Mouse (Mus musculus) bone marrow, adult 2 months (tissue): ENCODE measurements around the gene Gm45837.

Source experiments
- CTCF ChIP-seq: fragments of 200-500 bp; IDR thresholded peaks from 2 replicates; pipeline ENCODE4 v1.5.1; 2011; ENCODE audit warnings: low read length, control low read depth; ENCODE audit not compliant: control insufficient read depth, insufficient read depth
- POLR2A ChIP-seq: fragments of 200-500 bp; IDR thresholded peaks from 2 replicates; pipeline ENCODE4 v1.6.1; 2011; ENCODE audit warnings: low read depth, mild to moderate bottlenecking, control low read depth, low read length, borderline replicate concordance; ENCODE audit not compliant: control insufficient read depth

DNA sequence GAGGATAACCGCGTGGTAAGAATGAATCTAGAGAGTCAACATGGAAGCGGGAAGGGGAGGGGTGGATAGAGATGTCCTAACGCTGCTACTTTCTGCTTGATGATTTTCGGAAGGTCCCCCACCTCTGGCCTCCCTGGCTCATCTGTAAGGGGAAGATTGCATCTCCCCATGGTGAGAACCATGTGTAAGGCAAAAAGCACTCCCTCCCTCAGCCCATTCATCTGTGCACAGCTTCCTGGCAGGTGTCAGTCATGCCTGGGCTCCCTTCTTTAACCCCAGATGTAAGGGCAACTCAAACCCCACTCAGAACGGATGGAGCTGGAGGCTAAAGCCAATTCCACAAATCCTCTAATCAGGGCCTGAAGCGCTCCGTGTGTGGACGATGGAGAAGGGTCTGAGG, 89.0 kb downstream of the Gm45837 start:
- TF ChIP-seq CTCF (no peak), POLR2A (no peak)
